Mouse (Mus musculus) bone marrow macrophage, adult 2 months (primary cell): ENCODE data around the gene Rnf40.
"Not testable (repeated sequence)": the region's sequence is repeated elsewhere in the genome, so short reads cannot be mapped to it uniquely, and the experiment has no call there.

Experiments used
- CTCF ChIP-seq: IDR thresholded peaks from 2 replicates; pipeline ENCODE4 v1.5.1; 2012; ENCODE audit warnings: low read depth, mild to moderate bottlenecking, low read length, moderate library complexity
- POLR2A ChIP-seq: IDR thresholded peaks from 2 replicates; pipeline ENCODE4 v1.6.1; 2012; ENCODE audit warnings: mild to moderate bottlenecking, low read depth, low read length, borderline replicate concordance

GRCm38 (mm10) chr7:127618402-127618801, 29.8 kb downstream of the Rnf40 start:
- TF ChIP-seq POLR2A, CTCF: not testable (repeated sequence)
